Mouse (Mus musculus) lung, embryonic 15.5 days (tissue): ENCODE results near the gene Serpinb1c. TPM values are rescaled to one million over a fixed set of nuclear protein-coding genes. Genes with fewer than 3 reads are reported as not detected.
"Not testable (repeated sequence)": the region's sequence is repeated elsewhere in the genome, so short reads cannot be mapped to it uniquely, and the experiment has no call there.

ENCODE experiments used
- ATAC-seq: fragments of 200-750 bp; cut with Nextera tagmentation; 2 replicates; pipeline ENCODE4 v1.8.0; 2017; ENCODE audit warnings: moderate number of reproducible peaks, borderline replicate concordance; ENCODE audit not compliant: low FRiP score, low TSS enrichment; ENCODE audit errors: extremely low read depth
- H3K27ac ChIP-seq: fragments of 300-500 bp; sonication (generic); 2 replicates; pipeline ENCODE4 v1.5.1; 2015; ENCODE audit warnings: moderate library complexity, mild to moderate bottlenecking, inconsistent platforms
- H3K27me3 ChIP-seq: fragments of 300-500 bp; sonication (generic); 2 replicates; pipeline ENCODE4 v1.6.1; 2015; ENCODE audit warnings: inconsistent platforms
- H3K36me3 ChIP-seq: fragments of 300-500 bp; sonication (generic); 2 replicates; pipeline ENCODE4 v1.6.1; 2015; ENCODE audit warnings: inconsistent platforms
- H3K4me1 ChIP-seq: fragments of 300-500 bp; sonication (generic); 2 replicates; pipeline ENCODE4 v1.6.1; 2015; ENCODE audit warnings: inconsistent platforms
- H3K4me2 ChIP-seq: fragments of 300-500 bp; sonication (generic); 2 replicates; pipeline ENCODE4 v1.6.1; 2015; ENCODE audit warnings: inconsistent platforms, mild to moderate bottlenecking, moderate library complexity
- H3K4me3 ChIP-seq: fragments of 300-500 bp; sonication (generic); 2 replicates; pipeline ENCODE4 v1.5.1; 2015; ENCODE audit warnings: mild to moderate bottlenecking, inconsistent platforms
- H3K9ac ChIP-seq: fragments of 300-500 bp; sonication (generic); 2 replicates; pipeline ENCODE4 v1.6.1; 2015; ENCODE audit warnings: inconsistent platforms
- H3K9me3 ChIP-seq: fragments of 300-500 bp; sonication (generic); 2 replicates; pipeline ENCODE4 v1.6.1; 2016; ENCODE audit warnings: inconsistent platforms
- WGBS: fragments of 180-500 bp; shearing (Covaris S2); methylation state at CpG from one replicate; pipeline ENCODE4 v1.1.7; 2015; 5-methylcytosine and 5-hydroxymethylcytosine counted together
- polyA plus RNA-seq: library from polyadenylated mRNA; unstranded; fragments of >200 nt; fragmentation: Nextera tagmentation; extraction: Ambion mirVana; gene quantifications from 2 replicates; pipeline ENCODE4 v1.2.1, GENCODE M21; 2015

Gene Serpinb1c
- polyA plus RNA-seq, 1 experiment from 2014 or later: not detected

GRCm38 (mm10) chr13:32864529-32864928 is 33.5 kb downstream of the Serpinb1c start:
- H3K27me3 ChIP-seq, H3K9ac ChIP-seq, H3K4me3 ChIP-seq, H3K4me2 ChIP-seq, ATAC-seq, H3K4me1 ChIP-seq, H3K27ac ChIP-seq, H3K9me3 ChIP-seq, H3K36me3 ChIP-seq: not testable (repeated sequence)
- 89% methylated on average over 3 of the region's 3 CpGs for WGBS

- no peak overlapping the region for H3K9ac ChIP-seq
- no peak overlapping the region for H3K4me2 ChIP-seq
- no peak overlapping the region for H3K4me3 ChIP-seq
- ATAC-seq: no peak
- no peaks in the 10 kb centered on the region for H3K27me3 ChIP-seq
- H3K27ac ChIP-seq: no peak overlapping the region
- no peaks in the 10 kb centered on the region for H3K36me3 ChIP-seq
- H3K9me3 ChIP-seq: no peaks in the 10 kb centered on the region
- no peaks in the 10 kb centered on the region for H3K4me1 ChIP-seq
These were observed 34.6 kb downstream of the Serpinb1c start for GRCm38 (mm10) chr13:32863456-32863855.

- 63% methylated on average over 3 of the region's 3 CpGs for WGBS
- no peaks in the 10 kb centered on the region for H3K9me3 ChIP-seq
- no peak overlapping the region for H3K27ac ChIP-seq
- H3K4me2 ChIP-seq: no peak overlapping the region
- no peaks in the 10 kb centered on the region for H3K4me1 ChIP-seq
- no peaks in the 10 kb centered on the region for H3K27me3 ChIP-seq
- H3K36me3 ChIP-seq: no peaks in the 10 kb centered on the region
- H3K4me3 ChIP-seq: no peak overlapping the region
- H3K9ac ChIP-seq: no peak overlapping the region
- ATAC-seq: no peak
These were observed 37.2 kb downstream of the Serpinb1c start for GRCm38 (mm10) chr13:32860821-32861220.

DNA sequence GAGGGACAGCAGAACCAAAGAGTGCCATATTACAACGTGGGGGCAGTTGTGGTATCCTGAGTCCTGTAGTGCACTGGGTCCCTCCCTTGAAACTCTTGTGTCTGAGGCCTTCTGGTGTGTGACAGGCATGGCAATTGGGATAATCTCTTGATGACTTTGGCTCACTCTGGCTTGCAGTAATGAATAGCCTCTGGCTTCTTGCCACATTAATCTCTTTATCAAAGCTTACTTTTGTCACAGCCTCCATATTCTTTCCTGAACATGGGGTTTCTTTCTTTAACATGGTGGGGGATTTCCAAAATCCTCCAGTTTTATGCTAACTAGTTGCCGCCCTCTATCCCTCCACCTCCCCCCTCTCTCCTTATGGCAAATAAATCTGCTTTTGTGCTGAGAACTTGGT is 44.9 kb downstream of the Serpinb1c start:
- Histone ChIP-seq H3K27ac (no peak overlapping the region), H3K27me3 (no peaks in the 10 kb centered on the region), H3K36me3 (no peaks in the 10 kb centered on the region), H3K4me2 (no peak overlapping the region), H3K4me1 (peaks cover 20% of the 10 kb centered on the region; the same call in 1 of the 2 replicates), H3K9ac (no peak overlapping the region), H3K9me3 (no peaks in the 10 kb centered on the region), H3K4me3 (no peak overlapping the region)
- WGBS: 65% methylated on average over 2 of the region's 2 CpGs
- no peak for ATAC-seq

DNA sequence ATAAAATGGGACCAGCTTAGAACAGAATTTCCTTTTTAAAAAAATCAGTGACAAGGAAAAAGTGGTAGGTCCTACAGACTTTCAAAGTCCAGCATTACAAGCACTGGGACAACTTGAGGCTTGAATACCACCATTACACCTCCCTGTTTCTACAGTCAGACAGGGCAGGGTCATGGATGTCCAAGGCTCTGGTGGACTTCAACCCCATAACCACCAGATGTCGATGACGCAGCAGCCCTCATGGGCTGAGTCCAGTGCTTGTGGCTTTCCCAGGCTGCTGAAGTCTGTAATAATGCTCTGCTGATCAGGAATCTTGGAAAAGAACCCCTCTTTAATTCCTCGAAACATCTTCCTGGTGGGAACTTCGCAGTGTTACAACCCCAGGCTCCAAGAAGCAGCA is 45.5 kb downstream of the Serpinb1c start:
- H3K4me3 ChIP-seq: no peak overlapping the region
- no peaks in the 10 kb centered on the region for H3K36me3 ChIP-seq
- no peak overlapping the region for H3K27ac ChIP-seq
- H3K9me3 ChIP-seq: no peaks in the 10 kb centered on the region
- no peak for ATAC-seq
- H3K27me3 ChIP-seq: no peaks in the 10 kb centered on the region
- H3K4me2 ChIP-seq: no peak overlapping the region
- H3K4me1 ChIP-seq: peaks cover 20% of the 10 kb centered on the region; the same call in 1 of the 2 replicates
- 91% methylated on average over 4 of the region's 4 CpGs for WGBS
- H3K9ac ChIP-seq: no peak overlapping the region

DNA sequence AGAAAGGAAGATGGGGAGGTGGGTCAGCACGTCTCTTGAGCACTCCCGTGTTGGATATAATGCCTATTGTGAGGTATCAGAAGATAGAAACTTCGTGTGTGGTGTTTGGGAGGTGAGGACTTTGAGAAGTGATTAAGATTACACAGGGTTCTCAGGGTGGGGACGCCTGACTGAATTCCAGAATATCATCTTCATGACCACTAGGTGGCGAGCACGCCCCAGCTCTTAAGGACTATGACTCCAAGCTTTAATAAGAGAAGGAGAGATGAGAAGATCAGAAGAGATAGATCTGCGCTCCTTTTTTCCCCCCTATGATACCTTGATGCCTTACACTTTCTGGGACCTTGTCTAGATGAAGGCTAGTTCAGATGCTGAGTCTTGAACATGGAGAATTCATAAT is 46.0 kb downstream of the Serpinb1c start:
- no peaks in the 10 kb centered on the region for H3K27me3 ChIP-seq
- H3K9ac ChIP-seq: no peak overlapping the region
- no peaks in the 10 kb centered on the region for H3K9me3 ChIP-seq
- H3K4me3 ChIP-seq: no peak overlapping the region
- no peak overlapping the region for H3K27ac ChIP-seq
- 11% methylated on average over 7 of the region's 7 CpGs for WGBS
- H3K36me3 ChIP-seq: no peaks in the 10 kb centered on the region
- no peak for ATAC-seq
- no peak overlapping the region for H3K4me2 ChIP-seq
- H3K4me1 ChIP-seq: peaks cover 20% of the 10 kb centered on the region; the same call in 1 of the 2 replicates

- peak; percentile 79; the same call in 1 of the 2 replicates for ATAC-seq
- H3K27ac ChIP-seq: no peak within 1 kb of the TSS
- no peaks in the 10 kb centered on the region for H3K36me3 ChIP-seq
- no peak within 1 kb of the TSS for H3K4me3 ChIP-seq
- 44% methylated on average over 10 of the region's 10 CpGs for WGBS
- H3K4me2 ChIP-seq: no peak within 1 kb of the TSS
- no peak within 1 kb of the TSS for H3K9ac ChIP-seq
- no peaks in the 10 kb centered on the region for H3K27me3 ChIP-seq
- no peaks in the 10 kb centered on the region for H3K9me3 ChIP-seq
- peaks cover 20% of the 10 kb centered on the region; the same call in 1 of the 2 replicates for H3K4me1 ChIP-seq
These were observed 47.2 kb downstream of the Serpinb1c start, which contains the start of gene Serpinb1a for GRCm38 (mm10) chr13:32850668-32851404. Gene Serpinb1a (minus strand): TSS chr13:32851185.

DNA sequence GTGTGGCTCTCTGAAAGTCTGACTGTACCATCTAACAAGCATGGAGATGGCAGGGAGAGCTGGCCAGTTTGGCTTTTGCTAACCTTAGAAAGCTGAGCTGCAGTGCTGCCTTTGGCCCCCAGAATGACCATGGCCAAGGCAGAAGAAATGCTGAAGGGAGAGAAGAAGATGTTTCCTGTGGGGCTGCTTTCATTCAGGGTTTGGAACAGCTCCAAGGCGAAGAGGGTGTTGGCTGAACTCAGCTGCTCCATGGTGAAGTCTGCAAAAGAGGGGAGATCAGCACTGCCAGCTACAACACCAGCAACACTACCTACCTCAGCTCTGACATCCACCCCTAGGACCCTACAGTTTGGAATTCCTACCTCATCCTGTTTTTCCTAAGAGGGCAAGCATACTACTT is 47.9 kb downstream of the Serpinb1c start:
- Histone ChIP-seq H3K36me3 (no peaks in the 10 kb centered on the region), H3K4me2 (no peak overlapping the region), H3K4me3 (no peak overlapping the region), H3K9me3 (no peaks in the 10 kb centered on the region), H3K27me3 (no peaks in the 10 kb centered on the region), H3K9ac (no peak overlapping the region), H3K4me1 (peaks cover 20% of the 10 kb centered on the region; the same call in 1 of the 2 replicates), H3K27ac (no peak overlapping the region)
- ATAC-seq: no peak
- 69% methylated on average over 1 of the region's 1 CpGs for WGBS

DNA sequence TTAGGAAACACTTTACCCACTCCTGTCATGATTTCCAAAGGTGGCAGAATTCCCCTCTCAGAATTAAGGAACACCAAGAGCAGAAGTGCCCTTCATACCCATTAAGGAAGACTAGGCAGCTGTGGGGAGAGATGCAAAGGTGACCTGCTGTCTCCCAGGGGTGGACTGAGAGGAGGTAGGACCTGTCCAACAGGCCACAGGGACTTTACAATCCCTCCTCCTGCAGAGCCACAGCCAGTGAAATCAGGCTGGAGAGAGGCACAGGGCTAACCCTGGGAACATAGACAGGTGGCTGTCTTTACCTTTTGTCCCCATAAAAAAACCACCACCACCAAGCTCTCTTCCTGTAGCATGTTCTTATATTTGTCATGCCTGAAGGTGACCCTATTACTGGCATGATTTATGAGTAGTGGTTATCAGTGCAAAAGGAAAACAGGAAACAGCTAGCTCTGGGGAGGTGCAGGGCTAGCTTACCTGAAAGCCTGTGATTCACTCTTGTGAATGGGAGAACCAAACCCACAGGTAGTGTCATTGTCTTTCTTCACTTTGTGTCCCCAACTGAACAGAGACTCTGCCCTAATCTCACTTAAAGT is 48.4 kb downstream of the Serpinb1c start:
- Histone ChIP-seq H3K27ac (no peak overlapping the region), H3K4me2 (no peak overlapping the region), H3K4me1 (peaks cover 20% of the 10 kb centered on the region; the same call in 1 of the 2 replicates), H3K4me3 (no peak overlapping the region), H3K36me3 (no peaks in the 10 kb centered on the region), H3K9me3 (no peaks in the 10 kb centered on the region), H3K27me3 (no peaks in the 10 kb centered on the region), H3K9ac (no peak overlapping the region)
- no peak for ATAC-seq

DNA sequence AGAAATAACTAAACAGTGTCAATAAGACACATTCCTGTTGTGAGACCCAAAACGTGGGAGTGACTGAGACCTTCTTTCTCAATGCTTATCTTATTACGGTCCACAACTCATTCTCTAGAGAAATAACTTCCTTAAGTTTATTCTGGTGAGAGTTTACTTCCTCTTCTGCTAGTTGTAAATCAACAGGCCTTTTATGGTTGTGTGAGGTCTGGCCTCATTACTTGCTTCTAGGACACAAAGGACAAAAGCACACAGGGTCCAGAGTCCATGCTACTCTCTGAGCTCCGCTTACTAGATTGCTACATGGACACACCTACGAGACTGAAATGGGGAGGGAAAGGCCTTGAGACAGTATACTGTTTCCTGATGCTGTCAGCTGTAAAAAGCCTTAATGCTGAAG is 48.9 kb downstream of the Serpinb1c start:
- H3K4me2 ChIP-seq: no peak overlapping the region
- ATAC-seq: no peak
- no peaks in the 10 kb centered on the region for H3K27me3 ChIP-seq
- H3K27ac ChIP-seq: no peak overlapping the region
- no peak overlapping the region for H3K9ac ChIP-seq
- H3K36me3 ChIP-seq: no peaks in the 10 kb centered on the region
- H3K4me1 ChIP-seq: peaks cover 20% of the 10 kb centered on the region; the same call in 1 of the 2 replicates
- WGBS: 44% methylated on average over 4 of the region's 4 CpGs
- no peak overlapping the region for H3K4me3 ChIP-seq
- no peaks in the 10 kb centered on the region for H3K9me3 ChIP-seq

DNA sequence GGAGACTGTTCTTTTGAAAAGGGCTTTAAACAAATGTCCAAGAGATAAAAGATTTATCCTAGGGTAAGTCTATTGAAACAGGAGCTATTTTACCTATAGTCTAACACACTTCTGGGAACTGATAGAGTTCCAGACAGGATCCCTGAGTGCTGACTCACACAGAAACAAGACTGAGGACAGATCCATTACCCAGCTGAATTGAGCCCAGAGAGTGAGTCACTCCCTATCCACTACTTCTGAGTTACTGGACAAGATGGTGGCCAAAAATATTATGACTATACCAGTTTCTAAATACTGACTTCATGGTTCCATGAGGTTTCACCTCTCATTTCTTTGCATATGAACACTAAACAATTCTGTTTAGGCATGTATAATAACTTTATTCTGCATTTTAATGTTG is 51.8 kb downstream of the Serpinb1c start:
- Histone ChIP-seq H3K9me3 (no peaks in the 10 kb centered on the region), H3K9ac (no peak overlapping the region), H3K4me2 (no peak overlapping the region), H3K27ac (no peak overlapping the region), H3K4me3 (no peak overlapping the region), H3K36me3 (no peaks in the 10 kb centered on the region), H3K27me3 (no peaks in the 10 kb centered on the region), H3K4me1 (peaks cover 16% of the 10 kb centered on the region; the same call in 1 of the 2 replicates)
- ATAC-seq: no peak

DNA sequence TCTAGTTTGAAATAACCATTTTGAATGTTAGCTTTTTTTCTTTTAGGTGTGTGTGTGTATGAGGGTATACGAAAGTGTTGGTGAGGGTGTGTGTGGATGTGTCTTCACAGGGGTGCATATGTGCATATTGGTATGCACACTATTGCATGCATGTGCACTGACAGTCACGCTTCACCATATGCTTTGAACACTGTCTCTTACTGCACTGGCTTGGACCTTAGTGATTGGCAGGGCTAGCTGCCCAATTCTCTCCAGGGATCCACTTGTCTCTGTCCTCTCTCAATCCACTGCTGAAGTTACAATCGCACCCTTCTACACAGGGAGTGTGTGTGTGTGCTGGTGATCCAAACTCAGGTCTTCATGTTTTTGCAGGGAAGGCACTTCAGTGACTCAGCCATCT is 56.7 kb downstream of the Serpinb1c start:
- 88% methylated on average over 3 of the region's 3 CpGs for WGBS
- no peak overlapping the region for H3K4me3 ChIP-seq
- H3K36me3 ChIP-seq: no peaks in the 10 kb centered on the region
- no peak overlapping the region for H3K9ac ChIP-seq
- no peak for ATAC-seq
- H3K4me1 ChIP-seq: no peaks in the 10 kb centered on the region
- no peaks in the 10 kb centered on the region for H3K9me3 ChIP-seq
- H3K4me2 ChIP-seq: no peak overlapping the region
- no peak overlapping the region for H3K27ac ChIP-seq
- no peaks in the 10 kb centered on the region for H3K27me3 ChIP-seq
